Mouse (Mus musculus): ENCODE data around the gene Trim14. TPM values are rescaled to one million over a fixed set of nuclear protein-coding genes. Genes with fewer than 3 reads are reported as not detected.
A peak's percentile ranks its signal among the peaks of the same experiment; 100 is the strongest.
"Not testable (repeated sequence)": the region's sequence is repeated elsewhere in the genome, so short reads cannot be mapped to it uniquely, and the experiment has no call there.

Trim14 gene
- 8.2 and 9.0 TPM in 2 replicates for polyA plus RNA-seq (2015; fragmentation: Nextera tagmentation; extraction: Ambion mirVana)

GRCm38 (mm10) chr4:46535840-46536361 lies at the start of gene Trim14:
Trim14 (minus strand) TSS chr4:46536141.
- H3K36me3 ChIP-seq (ENCODE audit: control insufficient read depth, insufficient read depth) = no peaks in the 10 kb centered on the region
- WGBS (ENCODE audit: insufficient replicate concordance) = under 1% methylated on average over 44 of the region's 46 CpGs
- peak; percentile 74 for ATAC-seq (ENCODE audit: low read depth)
- peaks cover 38% of the 10 kb centered on the region for H3K27me3 ChIP-seq (ENCODE audit: control insufficient read depth, insufficient read depth, low read depth, low read length)
- peak within 1 kb of the TSS; percentile 71 for H3K4me2 ChIP-seq (ENCODE audit: low read depth, low read length)
- no peaks in the 10 kb centered on the region for H3K9me3 ChIP-seq (replicated peaks; ENCODE audit: control insufficient read depth, low read length)
- H3K4me1 ChIP-seq (ENCODE audit: control insufficient read depth, low read depth, low read length) = peaks cover 12% of the 10 kb centered on the region
- peak within 1 kb of the TSS; percentile 77 for H3K27ac ChIP-seq (ENCODE audit: low read length)
- H3K9ac ChIP-seq (ENCODE audit: low read depth, low read length) = peak within 1 kb of the TSS; percentile 67
- peak within 1 kb of the TSS; percentile 67 for H3K4me3 ChIP-seq (ENCODE audit: low read depth, low read length)

- Histone ChIP-seq H3K27me3 (ENCODE audit: control insufficient read depth, insufficient read depth, low read depth, low read length) (no peaks in the 10 kb centered on the region), H3K36me3 (ENCODE audit: control insufficient read depth, insufficient read depth) (no peaks in the 10 kb centered on the region), H3K4me1 (ENCODE audit: control insufficient read depth, low read depth, low read length) (peaks cover 3% of the 10 kb centered on the region; the same call in 1 of the 2 replicates), H3K27ac (ENCODE audit: low read length) (no peak overlapping the region), H3K9me3 (replicated peaks; ENCODE audit: control insufficient read depth, low read length) (no peaks in the 10 kb centered on the region; the same call in 1 of the 2 replicates), H3K9ac (ENCODE audit: low read depth, low read length) (no peak overlapping the region), H3K4me2 (ENCODE audit: low read depth, low read length) (no peak overlapping the region), H3K4me3 (ENCODE audit: low read depth, low read length) (no peak overlapping the region)
- ATAC-seq (ENCODE audit: low read depth) = no peak
- 50% methylated on average over 13 of the region's 13 CpGs for WGBS (ENCODE audit: insufficient replicate concordance)
Observed at GRCm38 (mm10) chr4:46585041-46585810, 49.3 kb upstream of the Trim14 start.

GRCm38 (mm10) chr4:46584536-46584935 lies 48.6 kb upstream of the Trim14 start:
- 19% methylated on average over 3 of the region's 3 CpGs for WGBS (ENCODE audit: insufficient replicate concordance)
- H3K4me3 ChIP-seq (ENCODE audit: low read depth, low read length); H3K36me3 ChIP-seq (ENCODE audit: control insufficient read depth, insufficient read depth); H3K27me3 ChIP-seq (ENCODE audit: control insufficient read depth, insufficient read depth, low read depth, low read length); H3K9ac ChIP-seq (ENCODE audit: low read depth, low read length); H3K4me1 ChIP-seq (ENCODE audit: control insufficient read depth, low read depth, low read length); H3K27ac ChIP-seq (ENCODE audit: low read length); ATAC-seq (ENCODE audit: low read depth); H3K4me2 ChIP-seq (ENCODE audit: low read depth, low read length); H3K9me3 ChIP-seq (replicated peaks; ENCODE audit: control insufficient read depth, low read length): not testable (repeated sequence)

- not testable (repeated sequence) for ATAC-seq (ENCODE audit: low read depth); H3K4me2 ChIP-seq (ENCODE audit: low read depth, low read length); H3K27me3 ChIP-seq (ENCODE audit: control insufficient read depth, insufficient read depth, low read depth, low read length); H3K27ac ChIP-seq (ENCODE audit: low read length); H3K36me3 ChIP-seq (ENCODE audit: control insufficient read depth, insufficient read depth); H3K4me3 ChIP-seq (ENCODE audit: low read depth, low read length); H3K9ac ChIP-seq (ENCODE audit: low read depth, low read length); H3K9me3 ChIP-seq (replicated peaks; ENCODE audit: control insufficient read depth, low read length); H3K4me1 ChIP-seq (ENCODE audit: control insufficient read depth, low read depth, low read length)
- WGBS (ENCODE audit: insufficient replicate concordance) = 16% methylated on average over 2 of the region's 6 CpGs
Observed at GRCm38 (mm10) chr4:46584084-46584483, 48.1 kb upstream of the Trim14 start.

GRCm38 (mm10) chr4:46582024-46582423 lies 46.1 kb upstream of the Trim14 start:
- H3K4me1 ChIP-seq (ENCODE audit: control insufficient read depth, low read depth, low read length); H3K27me3 ChIP-seq (ENCODE audit: control insufficient read depth, insufficient read depth, low read depth, low read length); H3K36me3 ChIP-seq (ENCODE audit: control insufficient read depth, insufficient read depth); ATAC-seq (ENCODE audit: low read depth); H3K9ac ChIP-seq (ENCODE audit: low read depth, low read length); H3K27ac ChIP-seq (ENCODE audit: low read length); H3K9me3 ChIP-seq (replicated peaks; ENCODE audit: control insufficient read depth, low read length); H3K4me3 ChIP-seq (ENCODE audit: low read depth, low read length); H3K4me2 ChIP-seq (ENCODE audit: low read depth, low read length): not testable (repeated sequence)
- WGBS (ENCODE audit: insufficient replicate concordance) = 63% methylated on average over 9 of the region's 9 CpGs

GRCm38 (mm10) chr4:46581577-46581976 lies 45.6 kb upstream of the Trim14 start:
- H3K27ac ChIP-seq (ENCODE audit: low read length); H3K4me1 ChIP-seq (ENCODE audit: control insufficient read depth, low read depth, low read length); ATAC-seq (ENCODE audit: low read depth); H3K9ac ChIP-seq (ENCODE audit: low read depth, low read length); H3K36me3 ChIP-seq (ENCODE audit: control insufficient read depth, insufficient read depth); H3K4me3 ChIP-seq (ENCODE audit: low read depth, low read length); H3K4me2 ChIP-seq (ENCODE audit: low read depth, low read length); H3K9me3 ChIP-seq (replicated peaks; ENCODE audit: control insufficient read depth, low read length); H3K27me3 ChIP-seq (ENCODE audit: control insufficient read depth, insufficient read depth, low read depth, low read length): not testable (repeated sequence)
- WGBS (ENCODE audit: insufficient replicate concordance) = 86% methylated on average over 22 of the region's 22 CpGs

GRCm38 (mm10) chr4:46580799-46581243 lies 44.9 kb upstream of the Trim14 start:
- H3K9ac ChIP-seq (ENCODE audit: low read depth, low read length); H3K9me3 ChIP-seq (replicated peaks; ENCODE audit: control insufficient read depth, low read length); H3K4me3 ChIP-seq (ENCODE audit: low read depth, low read length); H3K4me1 ChIP-seq (ENCODE audit: control insufficient read depth, low read depth, low read length); H3K27me3 ChIP-seq (ENCODE audit: control insufficient read depth, insufficient read depth, low read depth, low read length); H3K27ac ChIP-seq (ENCODE audit: low read length); ATAC-seq (ENCODE audit: low read depth); H3K4me2 ChIP-seq (ENCODE audit: low read depth, low read length); H3K36me3 ChIP-seq (ENCODE audit: control insufficient read depth, insufficient read depth): not testable (repeated sequence)
- 75% methylated on average over 15 of the region's 15 CpGs for WGBS (ENCODE audit: insufficient replicate concordance)

GRCm38 (mm10) chr4:46578796-46579346 lies 42.9 kb upstream of the Trim14 start:
- H3K4me3 ChIP-seq (ENCODE audit: low read depth, low read length); H3K36me3 ChIP-seq (ENCODE audit: control insufficient read depth, insufficient read depth); H3K9me3 ChIP-seq (replicated peaks; ENCODE audit: control insufficient read depth, low read length); H3K27ac ChIP-seq (ENCODE audit: low read length); H3K9ac ChIP-seq (ENCODE audit: low read depth, low read length); H3K4me1 ChIP-seq (ENCODE audit: control insufficient read depth, low read depth, low read length); ATAC-seq (ENCODE audit: low read depth); H3K27me3 ChIP-seq (ENCODE audit: control insufficient read depth, insufficient read depth, low read depth, low read length); H3K4me2 ChIP-seq (ENCODE audit: low read depth, low read length): not testable (repeated sequence)
- WGBS (ENCODE audit: insufficient replicate concordance) = 76% methylated on average over 8 of the region's 8 CpGs

- Histone ChIP-seq H3K9me3 (replicated peaks; ENCODE audit: control insufficient read depth, low read length) (no peaks in the 10 kb centered on the region; the same call in 1 of the 2 replicates), H3K9ac (ENCODE audit: low read depth, low read length) (no peak overlapping the region), H3K4me1 (ENCODE audit: control insufficient read depth, low read depth, low read length) (peaks cover 5% of the 10 kb centered on the region), H3K27ac (ENCODE audit: low read length) (no peak overlapping the region), H3K4me2 (ENCODE audit: low read depth, low read length) (no peak overlapping the region), H3K27me3 (ENCODE audit: control insufficient read depth, insufficient read depth, low read depth, low read length) (no peaks in the 10 kb centered on the region), H3K36me3 (ENCODE audit: control insufficient read depth, insufficient read depth) (no peaks in the 10 kb centered on the region), H3K4me3 (ENCODE audit: low read depth, low read length) (no peak overlapping the region)
- ATAC-seq (ENCODE audit: low read depth) = no peak
- WGBS (ENCODE audit: insufficient replicate concordance) = 60% methylated on average over 1 of the region's 1 CpGs
Observed at GRCm38 (mm10) chr4:46578228-46578627, 42.3 kb upstream of the Trim14 start.

All from liver, embryonic 16.5 days (tissue).